Mouse (Mus musculus) neural tube, embryonic 14.5 days (tissue): ENCODE measurements around the gene Slc51a. TPM values are rescaled to one million over a fixed set of nuclear protein-coding genes. Genes with fewer than 3 reads are reported as not detected.
A peak's percentile ranks its signal among the peaks of the same experiment; 100 is the strongest.
"Not testable (repeated sequence)": the region's sequence is repeated elsewhere in the genome, so short reads cannot be mapped to it uniquely, and the experiment has no call there.

Experiments
- ATAC-seq: fragments of 200-750 bp; cut with Nextera tagmentation; 2 replicates; pipeline ENCODE4 v1.8.0; 2017; ENCODE audit warnings: low read depth, mild to moderate bottlenecking, moderate TSS enrichment, moderate library complexity
- H3K27ac ChIP-seq: fragments of 300-500 bp; sonication (generic); 2 replicates; pipeline ENCODE4 v1.5.1; 2014; ENCODE audit warnings: low read depth, mild to moderate bottlenecking, control low read depth, low read length, moderate library complexity, mixed read lengths
- H3K27me3 ChIP-seq: fragments of 300-500 bp; sonication (generic); 2 replicates; pipeline ENCODE4 v1.6.1; 2014; ENCODE audit warnings: low read length; ENCODE audit not compliant: control insufficient read depth, insufficient read depth
- H3K36me3 ChIP-seq: fragments of 300-500 bp; sonication (generic); 2 replicates; pipeline ENCODE4 v1.6.1; 2014; ENCODE audit warnings: low read length, mixed read lengths; ENCODE audit not compliant: control insufficient read depth, insufficient read depth
- H3K4me1 ChIP-seq: fragments of 300-500 bp; sonication (generic); 2 replicates; pipeline ENCODE4 v1.6.1; 2014; ENCODE audit warnings: low read length; ENCODE audit not compliant: control insufficient read depth, insufficient read depth
- H3K4me2 ChIP-seq: fragments of 300-500 bp; sonication (generic); 2 replicates; pipeline ENCODE4 v1.6.1; 2014; ENCODE audit warnings: mild to moderate bottlenecking, low read depth, low read length, control low read depth
- H3K4me3 ChIP-seq: fragments of 300-500 bp; sonication (generic); 2 replicates; pipeline ENCODE4 v1.5.1; 2014; ENCODE audit warnings: low read depth, low read length, control low read depth, mixed read lengths
- H3K9ac ChIP-seq: fragments of 300-500 bp; sonication (generic); replicated peaks from 2 replicates; pipeline ENCODE4 v1.6.1; 2014; ENCODE audit warnings: low read depth, mild to moderate bottlenecking, control low read depth, low read length, mixed read lengths
- H3K9me3 ChIP-seq: fragments of 300-500 bp; sonication (generic); 2 replicates; pipeline ENCODE4 v1.6.1; 2016; ENCODE audit warnings: low read length; ENCODE audit not compliant: control insufficient read depth
- WGBS: fragments of 180-500 bp; shearing (Covaris S2); extraction: QIAGEN DNeasy Blood & Tissue Kit; methylation state at CpG from one replicate; pipeline ENCODE4 v1.1.7; 2014; 5-methylcytosine and 5-hydroxymethylcytosine counted together
- polyA plus RNA-seq: library from polyadenylated mRNA; unstranded; fragments of >200 nt; fragmentation: Nextera tagmentation; extraction: Ambion mirVana; gene quantifications from 2 replicates; pipeline ENCODE4 v1.2.1, GENCODE M21; 2014

Gene Slc51a
- polyA plus RNA-seq, 1 experiment from 2014 or later: 0.17 TPM

DNA sequence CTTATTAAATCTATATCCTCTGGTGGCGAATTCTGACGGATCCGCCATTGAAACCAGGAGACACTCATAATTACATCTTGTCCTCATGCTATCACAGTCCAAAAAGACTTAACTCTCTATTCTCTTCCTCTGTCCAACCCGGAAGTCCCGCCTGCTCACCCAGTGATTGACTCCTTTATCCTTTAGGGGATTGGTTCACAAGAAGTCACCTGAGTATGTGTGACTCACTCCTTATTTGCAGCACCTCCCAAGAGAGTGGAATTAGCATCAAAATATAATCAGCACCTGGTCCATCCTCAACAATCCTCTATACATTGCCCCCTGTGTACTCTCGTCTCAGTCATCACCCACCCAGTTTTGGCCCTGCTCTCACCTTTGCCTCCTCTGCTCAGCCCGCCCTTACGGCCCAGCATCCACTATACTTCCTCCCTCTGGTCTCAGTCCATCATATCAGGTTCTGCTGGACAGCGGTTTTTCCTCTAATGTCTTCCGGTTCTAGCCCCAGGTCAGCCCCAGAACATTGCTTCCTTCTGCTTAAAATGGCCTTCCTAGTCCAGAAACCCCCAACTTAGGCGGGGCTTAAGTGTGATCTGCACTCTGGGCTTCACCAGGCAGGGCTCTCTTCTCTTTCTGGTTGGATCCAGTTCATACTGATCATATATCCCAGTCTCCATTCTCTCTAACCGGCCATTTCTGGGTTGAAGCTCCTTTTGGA lies 15.1 kb upstream of the Slc51a start:
- no peak for ATAC-seq
- Histone ChIP-seq H3K36me3 (no peaks in the 10 kb centered on the region), H3K4me3 (no peak overlapping the region), H3K27ac (no peak overlapping the region), H3K4me2 (no peak overlapping the region), H3K27me3 (no peaks in the 10 kb centered on the region), H3K9me3 (no peaks in the 10 kb centered on the region), H3K4me1 (0 out of 2 replicates have a peak, but pooled peaks cover 2% of the 10 kb centered on the region), H3K9ac (no peak overlapping the region)
- WGBS: 88% methylated on average over 12 of the region's 12 CpGs

- 56% methylated on average over 7 of the region's 7 CpGs for WGBS
- no peaks in the 10 kb centered on the region for H3K27me3 ChIP-seq
- H3K9me3 ChIP-seq: no peaks in the 10 kb centered on the region
- no peak overlapping the region for H3K27ac ChIP-seq
- H3K4me3 ChIP-seq: no peak overlapping the region
- no peak overlapping the region for H3K4me2 ChIP-seq
- ATAC-seq: no peak
- H3K4me1 ChIP-seq: 0 out of 2 replicates have a peak, but pooled peaks cover 2% of the 10 kb centered on the region
- no peaks in the 10 kb centered on the region for H3K36me3 ChIP-seq
- no peak overlapping the region for H3K9ac ChIP-seq
These were observed 13.8 kb upstream of the Slc51a start for GRCm38 (mm10) chr16:32501459-32501858.

- Histone ChIP-seq H3K4me1 (0 out of 2 replicates have a peak, but pooled peaks cover 2% of the 10 kb centered on the region), H3K9ac (peak overlapping the region; percentile 47), H3K4me2 (peak overlapping the region; percentile 52), H3K4me3 (peak overlapping the region; percentile 29), H3K27ac (no peak overlapping the region), H3K27me3 (no peaks in the 10 kb centered on the region), H3K36me3 (no peaks in the 10 kb centered on the region), H3K9me3 (no peaks in the 10 kb centered on the region)
- 7% methylated on average over 22 of the region's 22 CpGs for WGBS
- peak; percentile 98 for ATAC-seq
These were observed 11.9 kb upstream of the Slc51a start for GRCm38 (mm10) chr16:32499430-32500037.

- Histone ChIP-seq H3K36me3 (no peaks in the 10 kb centered on the region), H3K4me1 (0 out of 2 replicates have a peak, but pooled peaks cover 2% of the 10 kb centered on the region), H3K27me3 (no peaks in the 10 kb centered on the region), H3K9me3 (no peaks in the 10 kb centered on the region), H3K27ac (no peak overlapping the region), H3K4me3 (no peak overlapping the region), H3K9ac (no peak overlapping the region), H3K4me2 (peak overlapping the region; percentile 52)
- ATAC-seq: 0 out of 2 replicates have a peak, but pooled peaks have one; percentile 1
- WGBS: 69% methylated on average over 13 of the region's 13 CpGs
These were observed 11.3 kb upstream of the Slc51a start for GRCm38 (mm10) chr16:32498996-32499395.

GRCm38 (mm10) chr16:32495965-32496364 lies 8.3 kb upstream of the Slc51a start, which contains the start of gene Zdhhc19:
Gene Zdhhc19 (plus strand): TSS chr16:32496265.
- 0 out of 2 replicates have a peak, but pooled peaks cover 2% of the 10 kb centered on the region for H3K4me1 ChIP-seq

DNA sequence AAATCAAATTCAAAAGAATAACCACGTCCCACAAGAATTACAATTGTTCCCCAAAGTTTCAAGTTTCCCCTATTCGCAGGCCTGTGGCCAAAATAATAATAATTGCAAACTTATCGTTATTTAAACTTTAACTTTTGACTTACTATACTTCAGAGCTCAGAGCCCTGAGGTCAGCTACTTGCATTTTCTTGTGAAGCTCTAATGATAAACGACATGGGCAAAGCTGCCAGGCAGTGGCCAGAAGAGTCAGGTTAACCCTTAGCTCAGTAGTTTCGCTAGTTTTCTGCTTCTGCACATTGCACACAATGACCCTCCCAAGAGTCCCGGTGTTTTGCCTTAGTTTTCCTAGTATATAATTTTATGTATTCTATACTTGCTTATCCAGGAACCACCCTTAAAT lies 6.7 kb upstream of the Slc51a start:
- not testable (repeated sequence) for H3K4me3 ChIP-seq, H3K4me1 ChIP-seq, H3K27me3 ChIP-seq, H3K27ac ChIP-seq, H3K4me2 ChIP-seq, H3K9ac ChIP-seq, H3K9me3 ChIP-seq, H3K36me3 ChIP-seq, ATAC-seq
- WGBS: 80% methylated on average over 6 of the region's 6 CpGs

More at GRCm38 (mm10) chr16:32495965-32496364, 8.3 kb upstream of the Slc51a start, which contains the start of gene Zdhhc19:
- WGBS: 69% methylated on average over 3 of the region's 3 CpGs
- Histone ChIP-seq H3K36me3 (no peaks in the 10 kb centered on the region), H3K27me3 (no peaks in the 10 kb centered on the region), H3K27ac (no peak within 1 kb of the TSS), H3K4me2 (no peak within 1 kb of the TSS), H3K9ac (no peak within 1 kb of the TSS), H3K9me3 (no peaks in the 10 kb centered on the region), H3K4me3 (no peak within 1 kb of the TSS)
- no peak for ATAC-seq

DNA sequence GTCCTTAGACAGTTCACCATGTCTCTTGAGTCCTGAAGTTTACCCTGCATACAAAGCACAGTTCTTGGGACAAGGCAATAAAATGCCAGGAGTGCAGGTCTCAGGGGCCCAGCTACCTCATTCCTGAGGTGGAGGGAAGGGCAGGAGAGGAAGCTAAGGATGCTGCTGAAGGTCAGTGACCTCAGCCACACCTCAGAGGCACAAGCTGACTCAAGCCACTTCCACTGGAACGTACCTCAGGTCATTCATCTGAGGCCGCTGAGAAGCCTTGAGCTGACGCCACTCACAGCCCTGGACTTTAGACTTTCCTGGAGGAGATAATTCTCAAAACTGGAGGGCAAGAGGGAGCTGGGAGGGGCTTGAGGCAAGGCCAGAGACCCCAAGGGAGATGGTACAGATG lies 1.3 kb upstream of the Slc51a start:
- H3K4me3 ChIP-seq: no peak overlapping the region
- no peak overlapping the region for H3K9ac ChIP-seq
- H3K36me3 ChIP-seq: no peaks in the 10 kb centered on the region
- no peaks in the 10 kb centered on the region for H3K9me3 ChIP-seq
- H3K27me3 ChIP-seq: no peaks in the 10 kb centered on the region
- no peaks in the 10 kb centered on the region for H3K4me1 ChIP-seq
- WGBS: 93% methylated on average over 3 of the region's 3 CpGs
- ATAC-seq: no peak
- no peak overlapping the region for H3K4me2 ChIP-seq
- H3K27ac ChIP-seq: no peak overlapping the region

GRCm38 (mm10) chr16:32486046-32486445 lies 1.6 kb downstream of the Slc51a start:
- no peak overlapping the region for H3K4me2 ChIP-seq
- 86% methylated on average over 6 of the region's 6 CpGs for WGBS
- ATAC-seq: no peak

DNA sequence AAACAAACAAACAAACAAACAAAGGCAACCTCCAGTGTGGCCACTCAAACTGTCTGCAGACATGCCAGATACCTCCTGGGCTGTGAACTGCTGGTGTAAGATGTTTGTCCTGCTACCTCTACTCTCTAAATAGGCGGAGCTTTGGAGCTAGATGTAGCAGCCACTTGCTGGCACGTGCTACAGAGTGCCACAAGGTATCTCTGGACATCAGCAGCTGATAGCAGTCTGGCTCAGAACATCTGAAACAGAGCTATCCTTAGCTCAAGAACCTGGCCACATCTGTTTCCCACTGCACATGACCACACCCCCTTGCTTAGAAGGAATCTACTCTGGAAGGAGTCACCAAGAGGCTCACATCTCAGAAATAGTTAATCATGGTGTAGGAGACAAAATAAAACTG lies 2.5 kb downstream of the Slc51a start:
- ATAC-seq: no peak
- H3K9ac ChIP-seq: no peak overlapping the region
- H3K36me3 ChIP-seq: no peaks in the 10 kb centered on the region
- H3K27ac ChIP-seq: no peak overlapping the region
- no peaks in the 10 kb centered on the region for H3K27me3 ChIP-seq
- no peak overlapping the region for H3K4me3 ChIP-seq
- WGBS: 84% methylated on average over 2 of the region's 2 CpGs
- H3K9me3 ChIP-seq: no peaks in the 10 kb centered on the region
- no peaks in the 10 kb centered on the region for H3K4me1 ChIP-seq
- H3K4me2 ChIP-seq: no peak overlapping the region

More at GRCm38 (mm10) chr16:32486046-32486445, 1.6 kb downstream of the Slc51a start:
- H3K4me1 ChIP-seq: no peaks in the 10 kb centered on the region
- no peak overlapping the region for H3K27ac ChIP-seq
- no peak overlapping the region for H3K9ac ChIP-seq
- no peaks in the 10 kb centered on the region for H3K27me3 ChIP-seq
- no peaks in the 10 kb centered on the region for H3K36me3 ChIP-seq
- no peaks in the 10 kb centered on the region for H3K9me3 ChIP-seq
- no peak overlapping the region for H3K4me3 ChIP-seq
